Mouse (Mus musculus) liver, embryonic 13.5 days (tissue): ENCODE measurements around the gene Ctnnbip1. TPM values are rescaled to one million over a fixed set of nuclear protein-coding genes. Genes with fewer than 3 reads are reported as not detected.
A peak's percentile ranks its signal among the peaks of the same experiment; 100 is the strongest.

Source experiments
- ATAC-seq: fragments of 200-750 bp; cut with Nextera tagmentation; 2 replicates; pipeline ENCODE4 v1.8.0; 2017; ENCODE audit warnings: low read depth, mild to moderate bottlenecking, moderate number of reproducible peaks, moderate library complexity
- DNase-seq: peaks from one replicate; pipeline ENCODE4 v3.0.0; 2022
- H3K27ac ChIP-seq: fragments of 300-500 bp; sonication (generic); 2 replicates; pipeline ENCODE4 v1.5.1; 2015; ENCODE audit warnings: moderate library complexity, mild to moderate bottlenecking, inconsistent platforms
- H3K27me3 ChIP-seq: fragments of 300-500 bp; sonication (generic); 2 replicates; pipeline ENCODE4 v1.6.1; 2015; ENCODE audit warnings: mild to moderate bottlenecking, inconsistent platforms
- H3K36me3 ChIP-seq: fragments of 300-500 bp; sonication (generic); 2 replicates; pipeline ENCODE4 v1.6.1; 2015; ENCODE audit warnings: mild to moderate bottlenecking, inconsistent platforms
- H3K4me1 ChIP-seq: fragments of 300-500 bp; sonication (generic); replicated peaks from 2 replicates; pipeline ENCODE4 v1.6.1; 2015; ENCODE audit warnings: inconsistent platforms
- H3K4me2 ChIP-seq: fragments of 300-500 bp; sonication (generic); 2 replicates; pipeline ENCODE4 v1.6.1; 2015; ENCODE audit warnings: inconsistent platforms, mild to moderate bottlenecking, moderate library complexity
- H3K4me3 ChIP-seq: fragments of 300-500 bp; sonication (generic); replicated peaks from 2 replicates; pipeline ENCODE4 v1.5.1; 2015; ENCODE audit warnings: mild to moderate bottlenecking, inconsistent platforms
- H3K9ac ChIP-seq: fragments of 300-500 bp; sonication (generic); 2 replicates; pipeline ENCODE4 v1.6.1; 2015; ENCODE audit warnings: mild to moderate bottlenecking, inconsistent platforms
- H3K9me3 ChIP-seq: fragments of 300-500 bp; sonication (generic); replicated peaks from 2 replicates; pipeline ENCODE4 v1.6.1; 2016; ENCODE audit warnings: inconsistent platforms
- WGBS: fragments of 180-500 bp; shearing (Covaris S2); methylation state at CpG from one replicate; pipeline ENCODE4 v1.1.7; 2015; ENCODE audit not compliant: insufficient replicate concordance; 5-methylcytosine and 5-hydroxymethylcytosine counted together
- polyA plus RNA-seq: library from polyadenylated mRNA; unstranded; fragments of >200 nt; fragmentation: Nextera tagmentation; extraction: Ambion mirVana; gene quantifications from 2 replicates; pipeline ENCODE4 v1.2.1, GENCODE M21; 2015

The Ctnnbip1 gene
- polyA plus RNA-seq, 1 experiment from 2014 or later = 6.5 TPM

DNA sequence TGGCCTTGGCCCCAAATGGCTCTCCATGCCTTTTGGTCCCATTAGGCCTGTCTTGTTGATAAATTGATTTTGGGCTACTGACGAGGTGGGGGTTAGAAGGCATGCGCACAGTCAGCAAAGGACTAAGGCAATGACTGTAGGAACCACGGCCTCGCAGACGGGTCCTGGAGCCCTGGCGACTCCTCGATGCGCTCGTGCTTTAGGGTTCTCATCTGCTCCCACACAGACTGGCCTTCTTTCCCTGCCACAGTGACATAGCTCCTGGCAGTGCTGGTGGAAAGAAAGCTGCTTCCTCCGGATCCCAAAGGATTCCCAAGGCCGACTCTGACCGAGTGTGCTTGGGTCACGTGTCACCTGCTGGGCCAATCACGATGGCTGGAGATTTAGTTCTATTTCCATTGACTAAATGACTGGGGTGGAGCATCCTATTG, 56.4 kb downstream of the Ctnnbip1 start:
- no peaks in the 10 kb centered on the region for H3K9me3 ChIP-seq
- H3K4me3 ChIP-seq = no peak overlapping the region
- WGBS = 57% methylated on average over 14 of the region's 14 CpGs
- DNase-seq = no peak
- no peaks in the 10 kb centered on the region for H3K36me3 ChIP-seq
- H3K4me2 ChIP-seq = no peak overlapping the region
- no peak overlapping the region for H3K9ac ChIP-seq
- H3K27me3 ChIP-seq = peaks cover 40% of the 10 kb centered on the region
- no peak for ATAC-seq
- no peak overlapping the region for H3K27ac ChIP-seq
- no peaks in the 10 kb centered on the region for H3K4me1 ChIP-seq

DNA sequence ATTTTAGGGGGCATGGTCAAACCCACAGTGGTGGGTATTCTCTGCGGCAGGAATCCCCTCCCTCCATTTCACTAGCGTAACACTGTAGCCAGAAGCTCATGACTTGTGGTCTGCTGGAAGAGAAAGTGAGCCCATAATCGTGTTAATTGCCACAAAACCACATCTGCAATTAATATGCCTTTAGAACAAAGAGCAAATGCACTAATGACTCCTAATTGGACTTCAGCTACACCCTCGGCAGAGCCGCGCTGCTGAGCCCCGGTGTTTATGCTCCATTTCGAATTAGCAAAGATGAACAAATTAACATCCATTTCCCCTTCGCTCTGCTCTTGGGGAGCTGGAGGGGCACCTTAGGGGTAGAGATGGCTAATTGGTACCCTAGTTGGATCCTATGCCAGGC, 58.0 kb downstream of the Ctnnbip1 start:
- 81% methylated on average over 9 of the region's 9 CpGs for WGBS
- Histone ChIP-seq H3K4me3 (no peak overlapping the region), H3K9me3 (no peaks in the 10 kb centered on the region), H3K27ac (no peak overlapping the region), H3K4me1 (no peaks in the 10 kb centered on the region), H3K27me3 (peaks cover 40% of the 10 kb centered on the region), H3K36me3 (no peaks in the 10 kb centered on the region), H3K9ac (no peak overlapping the region), H3K4me2 (no peak overlapping the region)
- DNase-seq (no peak), ATAC-seq (no peak)

DNA sequence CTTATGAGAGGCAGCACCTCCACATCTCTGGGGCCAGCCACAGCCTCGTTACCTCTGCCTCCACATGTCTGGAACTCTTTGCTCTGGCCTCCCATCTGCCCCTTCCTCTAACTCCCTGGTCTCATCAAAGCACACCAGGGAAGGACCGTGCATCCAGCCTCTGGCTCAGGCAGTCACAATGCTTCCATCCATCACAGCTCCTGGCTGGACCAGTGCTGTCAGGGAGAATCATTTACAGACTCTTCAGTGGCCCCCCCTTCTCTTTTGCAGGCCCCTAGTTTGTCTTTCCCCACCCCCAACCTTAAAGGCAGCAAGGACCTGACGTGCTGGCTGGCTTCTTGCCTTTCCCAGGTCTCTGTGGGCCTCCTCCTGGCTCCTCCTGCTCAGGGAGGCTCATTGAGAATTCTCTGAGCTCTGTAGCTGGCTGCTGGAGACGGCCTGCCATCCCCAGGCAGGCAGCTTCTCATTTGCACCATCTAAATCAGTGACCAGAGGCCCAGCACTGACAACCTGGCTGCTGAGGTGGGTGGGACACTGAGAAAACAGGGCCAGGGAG, 59.0 kb downstream of the Ctnnbip1 start:
- peaks cover 37% of the 10 kb centered on the region for H3K27me3 ChIP-seq
- no peak for ATAC-seq
- no peaks in the 10 kb centered on the region for H3K4me1 ChIP-seq
- H3K36me3 ChIP-seq = no peaks in the 10 kb centered on the region
- H3K4me2 ChIP-seq = no peak overlapping the region
- H3K9ac ChIP-seq = no peak overlapping the region
- WGBS = 32% methylated on average over 4 of the region's 4 CpGs
- no peaks in the 10 kb centered on the region for H3K9me3 ChIP-seq
- H3K27ac ChIP-seq = no peak overlapping the region
- DNase-seq = no peak
- no peak overlapping the region for H3K4me3 ChIP-seq

DNA sequence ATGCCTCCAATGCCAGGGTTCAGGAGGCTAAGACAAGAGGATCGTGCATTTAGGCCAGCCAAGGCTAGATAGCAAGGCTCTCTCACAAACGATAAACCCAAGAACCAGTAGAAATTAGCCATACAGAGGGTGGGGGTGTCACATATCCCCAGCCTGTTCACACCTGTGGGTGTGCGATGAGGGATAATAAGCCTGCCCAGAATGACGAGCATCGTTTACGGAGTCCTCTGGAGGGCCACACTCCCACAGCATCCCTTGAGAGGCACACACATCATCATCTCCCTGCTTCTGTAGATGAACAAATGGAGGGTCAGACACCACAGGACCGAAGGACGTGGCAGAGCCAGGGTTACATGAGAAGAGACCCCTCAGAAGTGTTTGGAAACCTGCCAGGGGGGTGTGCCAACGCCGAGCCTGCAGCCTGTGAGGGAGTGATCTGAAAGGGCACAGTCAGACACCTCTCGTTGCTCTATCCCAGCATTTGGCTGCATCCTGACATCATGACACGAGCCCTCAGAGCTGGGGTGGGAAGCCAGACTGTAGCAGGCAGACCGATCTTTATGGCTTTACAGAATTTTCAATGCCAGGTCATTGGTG, 60.1 kb downstream of the Ctnnbip1 start:
- H3K27ac ChIP-seq = no peak overlapping the region
- H3K9me3 ChIP-seq = no peaks in the 10 kb centered on the region
- H3K36me3 ChIP-seq = no peaks in the 10 kb centered on the region
- no peak overlapping the region for H3K4me3 ChIP-seq
- WGBS = 59% methylated on average over 13 of the region's 13 CpGs
- ATAC-seq (no peak), DNase-seq (no peak)
- H3K27me3 ChIP-seq = peaks cover 38% of the 10 kb centered on the region
- no peaks in the 10 kb centered on the region for H3K4me1 ChIP-seq
- H3K4me2 ChIP-seq = no peak overlapping the region
- no peak overlapping the region for H3K9ac ChIP-seq

DNA sequence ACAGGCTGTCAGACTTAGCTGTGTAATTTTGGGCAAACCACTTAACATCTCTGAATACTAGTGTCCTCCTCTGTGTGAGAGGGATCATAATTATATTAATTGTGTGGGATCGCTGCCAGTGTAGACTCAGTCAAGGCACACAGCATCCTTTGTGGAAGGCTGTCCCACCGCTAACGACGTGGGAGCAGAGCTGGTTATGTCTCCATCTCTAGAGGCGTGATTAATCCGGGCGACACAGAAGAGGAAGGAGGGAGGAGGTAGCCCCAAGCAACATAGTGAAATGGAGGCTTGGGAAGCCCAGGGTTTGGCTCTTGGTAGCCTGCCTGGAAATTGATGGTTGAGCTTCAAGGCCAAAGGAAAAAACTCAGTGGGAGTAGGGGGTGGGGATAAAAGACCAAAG, 60.8 kb downstream of the Ctnnbip1 start:
- no peak for ATAC-seq
- peaks cover 42% of the 10 kb centered on the region for H3K27me3 ChIP-seq
- WGBS = 56% methylated on average over 7 of the region's 7 CpGs

GRCm38 (mm10) chr4:149585236-149585635, 67.2 kb downstream of the Ctnnbip1 start:
- Histone ChIP-seq H3K27me3 (peaks cover 74% of the 10 kb centered on the region), H3K36me3 (no peaks in the 10 kb centered on the region), H3K4me3 (no peak overlapping the region), H3K27ac (no peak overlapping the region), H3K4me1 (peaks cover 17% of the 10 kb centered on the region; the same call in 1 of the 2 replicates), H3K9me3 (no peaks in the 10 kb centered on the region), H3K9ac (no peak overlapping the region), H3K4me2 (no peak overlapping the region)
- ATAC-seq (no peak), DNase-seq (no peak)
- 68% methylated on average over 8 of the region's 8 CpGs for WGBS

More for the DNA sequence above, 60.8 kb downstream of the Ctnnbip1 start:
- H3K9ac ChIP-seq = no peak overlapping the region
- DNase-seq = no peak
- H3K9me3 ChIP-seq = no peaks in the 10 kb centered on the region
- no peak overlapping the region for H3K4me3 ChIP-seq
- H3K4me1 ChIP-seq = no peaks in the 10 kb centered on the region
- no peak overlapping the region for H3K27ac ChIP-seq
- no peaks in the 10 kb centered on the region for H3K36me3 ChIP-seq
- no peak overlapping the region for H3K4me2 ChIP-seq

- Histone ChIP-seq H3K27ac (no peak within 1 kb of the TSS), H3K36me3 (no peaks in the 10 kb centered on the region), H3K4me1 (peaks cover 17% of the 10 kb centered on the region; the same call in 1 of the 2 replicates), H3K27me3 (peaks cover 74% of the 10 kb centered on the region), H3K4me2 (peak within 1 kb of the TSS; percentile 74), H3K9ac (peak within 1 kb of the TSS; percentile 57), H3K9me3 (no peaks in the 10 kb centered on the region), H3K4me3 (peak within 1 kb of the TSS; percentile 64)
- DNase-seq (no peak), ATAC-seq (0 out of 2 replicates have a peak, but pooled peaks have one; percentile 45)
- 2% methylated on average over 73 of the region's 103 CpGs for WGBS
Observed at GRCm38 (mm10) chr4:149586044-149586782, 68.2 kb downstream of the Ctnnbip1 start, which contains the start of gene Clstn1. Clstn1 (plus strand) TSS chr4:149586468.

DNA sequence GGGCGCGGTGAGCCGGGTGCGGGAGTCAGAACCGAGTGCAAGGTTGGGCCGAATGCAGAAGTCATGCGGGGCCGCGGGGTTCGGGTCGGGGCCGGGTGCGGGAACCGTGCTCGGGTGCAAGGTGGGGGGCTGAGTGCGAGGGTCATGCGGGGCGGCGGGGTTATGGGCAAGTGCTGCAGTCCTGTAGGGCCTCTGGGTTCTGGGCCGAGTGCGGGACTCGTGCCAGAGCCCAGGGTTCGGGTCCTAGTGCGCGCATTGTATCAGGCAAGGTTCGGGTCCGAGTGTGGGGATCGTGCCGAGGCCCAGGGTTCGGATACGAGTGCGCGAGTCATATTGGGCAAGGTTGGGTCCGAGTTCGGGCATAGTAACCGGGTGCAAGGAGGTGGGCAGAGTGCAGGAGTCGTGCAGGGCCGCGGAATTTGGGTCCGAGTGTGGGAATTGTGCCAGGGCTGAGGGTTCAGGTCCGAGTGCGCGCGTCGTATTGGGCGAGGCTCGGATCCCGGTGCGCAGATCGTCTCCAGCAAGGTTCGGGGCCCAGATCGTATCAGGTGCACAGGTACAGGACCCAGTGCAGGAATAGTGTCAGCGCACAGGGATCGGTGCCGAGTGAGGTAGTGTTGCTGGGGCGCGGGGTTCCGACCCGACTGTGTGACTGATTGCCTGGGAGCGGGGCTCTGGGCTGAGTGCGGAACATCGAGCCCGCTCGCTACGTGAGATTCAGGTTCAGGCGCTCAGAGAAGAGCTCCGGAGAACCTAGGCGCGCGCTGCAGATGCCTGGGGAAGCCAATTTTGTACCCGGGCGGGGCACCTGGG, 69.0 kb downstream of the Ctnnbip1 start:
- ATAC-seq = 0 out of 2 replicates have a peak, but pooled peaks have one; percentile 15
- Histone ChIP-seq H3K36me3 (no peaks in the 10 kb centered on the region), H3K4me2 (peak overlapping the region; percentile 74), H3K27me3 (peaks cover 71% of the 10 kb centered on the region), H3K9me3 (no peaks in the 10 kb centered on the region), H3K27ac (no peak overlapping the region), H3K9ac (peak overlapping the region; percentile 57), H3K4me3 (peak overlapping the region; percentile 64), H3K4me1 (peaks cover 17% of the 10 kb centered on the region; the same call in 1 of the 2 replicates)
- 1% methylated on average over 72 of the region's 72 CpGs for WGBS
- DNase-seq = no peak

DNA sequence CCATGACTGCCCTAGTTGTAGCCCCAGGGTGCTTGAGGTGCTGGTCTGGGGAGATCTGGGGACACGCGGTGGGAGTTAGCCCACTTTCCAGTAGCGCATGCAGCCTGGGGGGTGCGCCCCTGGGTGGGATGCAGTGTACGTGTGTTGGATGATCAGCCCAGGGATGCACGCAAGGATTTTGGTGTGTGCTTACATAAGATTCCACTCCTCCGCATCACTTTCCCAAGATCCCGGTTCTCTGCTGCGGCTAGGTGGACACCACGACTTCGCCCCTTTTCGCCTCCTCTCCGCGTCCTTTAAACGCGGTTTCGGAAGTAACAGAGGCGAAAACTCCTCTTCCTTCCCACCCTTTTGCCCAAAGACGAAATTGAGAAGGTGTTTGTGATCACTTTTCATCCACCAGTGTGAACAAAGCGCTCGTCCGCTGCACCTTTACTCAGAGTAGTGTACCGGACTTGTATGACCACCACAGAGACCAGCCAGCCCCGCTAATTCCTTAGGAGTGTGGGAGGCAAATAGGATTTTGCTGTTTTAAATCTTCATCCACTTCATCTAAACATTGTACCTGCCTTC, 69.6 kb downstream of the Ctnnbip1 start:
- no peak for DNase-seq
- WGBS = 7% methylated on average over 24 of the region's 24 CpGs
- Histone ChIP-seq H3K4me3 (peak overlapping the region; percentile 64), H3K9me3 (no peaks in the 10 kb centered on the region), H3K36me3 (no peaks in the 10 kb centered on the region), H3K27me3 (peaks cover 69% of the 10 kb centered on the region), H3K4me1 (peaks cover 17% of the 10 kb centered on the region; the same call in 1 of the 2 replicates), H3K4me2 (peak overlapping the region; percentile 74), H3K9ac (no peak overlapping the region; the same call in 1 of the 2 replicates), H3K27ac (no peak overlapping the region)
- ATAC-seq = no peak

- Histone ChIP-seq H3K4me3 (no peak overlapping the region), H3K4me1 (peaks cover 17% of the 10 kb centered on the region; the same call in 1 of the 2 replicates), H3K36me3 (no peaks in the 10 kb centered on the region), H3K9me3 (no peaks in the 10 kb centered on the region), H3K4me2 (no peak overlapping the region), H3K9ac (no peak overlapping the region), H3K27me3 (peaks cover 47% of the 10 kb centered on the region), H3K27ac (no peak overlapping the region)
- no peak for DNase-seq
- 33% methylated on average over 1 of the region's 1 CpGs for WGBS
- ATAC-seq = no peak
Observed at GRCm38 (mm10) chr4:149590200-149590599, 72.2 kb downstream of the Ctnnbip1 start.
